Mouse (Mus musculus) left cerebral cortex, postnatal 14 days (tissue): ENCODE results near the gene Dll1. TPM values are rescaled to one million over a fixed set of nuclear protein-coding genes. Genes with fewer than 3 reads are reported as not detected.
A peak's percentile ranks its signal among the peaks of the same experiment; 100 is the strongest.

ENCODE experiments used
- DNase-seq, 2 experiments: peaks; one replicate each; pipeline ENCODE4 v3.0.0; 2021 to 2022; ENCODE audit warnings: low spot score in 2 of 2, mixed read lengths in 1 of 2
- intact Hi-C: fragments of 180-260 bp; cut with DNase I; formaldehyde crosslinking; loops from one replicate; pipeline ENCODE4 v1.15.1; 2025
- long read RNA-seq, 2 experiments: library from polyadenylated mRNA; stranded (forward); transcript quantifications; one replicate each; pipeline ENCODE4 v2.0.0; 2021
- total RNA-seq, 2 experiments: library from RNA; stranded (reverse); gene quantifications; 2 replicates each; pipeline ENCODE4 v1.2.3; 2021

Dll1 gene
- 1 to 10 TPM; 8.2 to 9.0 TPM for total RNA-seq
- long read RNA-seq, experiment 1, transcript Dll1-201 (11 exons, 3,581 nt): major isoform, 6 of 12 reads
- long read RNA-seq, experiment 1, partial matches to known transcripts: 3 of 12 reads
- long read RNA-seq, experiment 1, other reads (novel, unspliced or antisense): 3 of 12 reads
- long read RNA-seq, experiment 2, transcript Dll1-201 (11 exons, 3,581 nt): major isoform, 6 of 9 reads
- long read RNA-seq, experiment 2, partial matches to known transcripts: 2 of 9 reads
- long read RNA-seq, experiment 2, other reads (novel, unspliced or antisense): 1 of 9 reads

DNA sequence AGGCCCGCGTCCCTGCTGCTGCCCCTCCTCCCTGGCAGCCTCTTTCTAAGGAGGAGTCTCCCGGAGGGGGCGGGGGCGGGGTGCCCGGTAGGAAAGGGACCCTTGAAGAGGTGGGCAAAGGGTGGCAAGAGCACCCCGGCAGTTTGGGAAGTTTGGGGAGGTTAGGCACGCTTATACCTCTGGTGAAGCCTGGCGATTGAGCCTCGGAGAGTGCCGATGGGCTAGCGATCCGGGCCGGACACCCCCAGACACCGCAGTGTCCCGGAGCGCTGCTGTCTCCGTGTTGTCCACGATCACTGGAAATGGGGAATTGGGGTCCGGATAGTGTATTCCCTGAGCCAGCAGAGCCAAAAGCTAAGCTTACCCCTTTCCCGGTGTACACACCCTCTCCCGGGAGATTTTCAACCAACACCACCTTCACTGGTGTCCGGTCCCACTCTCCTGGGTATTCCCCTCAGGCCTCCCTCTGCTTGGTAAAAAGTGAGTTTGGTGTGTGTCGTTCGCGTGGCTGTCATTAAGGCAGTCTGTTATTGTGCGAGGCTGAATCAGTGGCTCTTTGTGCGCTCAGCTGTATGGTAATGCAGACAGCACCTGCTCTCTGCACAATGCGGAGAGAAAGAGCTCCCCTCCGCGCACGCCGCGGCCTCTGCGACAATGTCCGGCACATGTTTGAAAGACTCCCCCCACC, at the start of gene Dll1:
Dll1 (minus strand) TSS at position 379 of the 688 bp plus-strand sequence.
- intact Hi-C loops: loop anchor here (1.0 to 5.0 kb wide), 4 partner anchors 91 to 311 kb away; no protein-coding TSS in a partner anchor
- peak; percentile 39 to 44 for DNase-seq

DNA sequence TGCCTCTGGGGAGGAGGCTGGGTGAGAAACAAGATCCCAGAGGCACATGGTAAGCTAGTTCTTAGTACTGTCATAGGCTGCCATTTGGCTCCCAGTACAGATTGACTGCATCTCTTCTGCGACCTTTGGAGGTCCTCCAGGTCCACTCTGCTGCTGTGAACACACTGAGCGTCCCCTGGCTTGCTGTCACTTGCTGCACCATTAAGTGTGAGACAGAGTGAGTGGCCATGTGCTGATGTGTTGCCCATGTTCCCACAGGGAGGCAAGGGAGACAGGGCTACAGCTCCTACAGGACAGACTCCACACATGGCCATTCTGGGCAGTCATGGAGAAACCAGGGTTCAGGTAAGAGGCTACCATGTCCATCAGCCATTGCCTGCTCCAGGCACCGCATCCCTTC, 49.3 kb upstream of the Dll1 start:
- no peak for DNase-seq
- intact Hi-C loops: no loop called here

DNA sequence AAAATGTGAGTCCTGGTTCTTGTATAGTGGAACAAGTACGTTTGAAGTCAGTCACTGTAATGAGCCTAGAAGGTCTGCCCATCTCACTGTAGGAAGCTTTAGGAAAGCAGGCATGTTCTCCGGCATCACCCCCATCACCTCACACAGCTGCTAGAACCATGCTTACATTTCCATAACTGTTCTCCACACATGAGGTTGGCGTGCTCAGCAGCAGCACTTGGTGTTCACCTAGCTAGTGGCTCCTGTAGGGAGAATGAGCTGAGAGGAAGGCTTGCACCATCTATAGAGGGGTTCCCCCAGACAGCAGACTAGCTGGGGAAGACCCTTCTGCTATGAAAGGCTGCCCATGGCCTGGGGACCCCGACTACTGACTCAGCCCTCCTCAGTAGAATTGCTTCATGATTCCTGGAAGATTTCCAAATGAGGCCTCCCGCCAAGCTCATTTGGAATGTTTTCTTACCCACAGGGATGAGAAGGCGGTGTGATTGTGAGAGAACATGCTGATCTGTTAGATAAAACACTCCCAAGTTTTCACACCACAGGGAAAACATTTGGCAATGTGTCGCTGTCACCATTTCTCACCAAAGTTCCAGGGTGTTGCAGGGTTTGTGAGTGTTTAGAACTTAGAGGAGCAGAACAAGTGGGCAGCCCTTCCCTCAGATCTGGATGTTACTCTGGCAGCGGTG, 46.6 kb upstream of the Dll1 start:
- DNase-seq: peak; percentile 67 to 87
- intact Hi-C loops: no loop called here

DNA sequence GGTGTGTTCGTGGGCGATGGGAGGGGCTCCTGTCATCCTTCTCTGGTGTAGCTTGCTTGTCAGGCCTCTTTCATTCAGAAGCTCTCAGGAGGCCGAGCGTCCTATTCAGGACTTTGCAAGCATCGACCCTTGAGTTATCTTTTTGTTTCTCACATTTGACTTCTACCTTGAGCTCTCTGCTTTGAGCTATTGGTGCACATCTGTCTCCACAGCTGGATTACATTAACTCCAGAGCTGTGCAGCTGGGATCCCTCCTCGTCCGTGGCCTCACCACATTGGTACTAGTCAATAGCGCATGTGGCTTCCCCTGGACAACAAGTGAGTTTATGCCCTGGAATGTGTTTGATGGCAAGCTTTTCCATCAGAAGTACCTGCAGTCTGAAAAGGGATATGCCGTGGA, 46.0 kb upstream of the Dll1 start:
- intact Hi-C loops: no loop called here
- no peak for DNase-seq

DNA sequence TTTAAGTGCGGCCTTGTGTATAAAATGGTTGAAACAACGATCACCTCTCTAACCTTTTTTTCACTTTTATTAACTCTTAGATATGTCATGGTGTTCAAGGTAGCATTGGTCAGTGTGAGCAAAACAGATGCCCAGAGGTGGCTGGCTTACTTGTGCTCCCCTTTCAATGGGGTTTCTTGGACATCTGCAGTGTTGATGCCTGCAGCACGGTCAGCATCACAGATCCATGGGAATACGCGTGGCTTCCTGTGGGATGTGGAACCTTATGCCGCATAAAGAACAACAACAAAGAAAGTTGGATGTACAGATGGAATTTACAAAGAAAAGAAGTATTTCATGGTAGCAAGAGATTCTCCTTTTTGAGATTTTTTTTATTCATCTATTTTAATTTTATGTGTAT, 44.8 kb upstream of the Dll1 start:
- DNase-seq: no peak
- intact Hi-C loops: no loop called here

DNA sequence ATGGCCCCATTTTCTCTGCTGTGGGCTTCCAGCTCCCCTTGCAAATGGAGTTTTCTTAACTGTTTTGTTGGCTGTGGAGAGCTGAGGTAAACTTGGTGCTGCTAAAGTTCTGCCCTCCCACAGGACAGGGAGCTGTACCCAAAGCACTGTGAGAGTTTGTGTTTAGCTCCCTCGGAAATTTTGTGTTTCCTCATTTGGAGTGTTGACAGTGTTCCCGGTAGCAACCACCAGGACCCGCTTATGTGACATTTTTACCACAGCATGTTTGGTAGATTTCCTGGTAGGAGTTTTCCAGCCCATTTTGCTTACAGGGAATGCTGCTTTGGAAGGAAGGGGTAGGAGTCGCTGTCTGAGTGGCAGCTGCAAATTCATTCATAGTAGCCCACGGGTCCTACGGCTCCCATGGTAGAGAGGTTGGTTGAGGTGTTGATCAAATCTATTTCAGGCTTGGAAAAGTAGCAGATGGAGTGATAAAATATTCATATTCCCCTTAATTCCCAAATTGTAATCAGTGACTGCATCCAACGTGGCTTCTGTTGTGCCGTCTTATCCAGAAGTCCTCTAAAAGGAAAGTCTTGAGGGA, 43.4 kb upstream of the Dll1 start:
- intact Hi-C loops: no loop called here
- peak in 1 of 2 experiments; percentile 21 for DNase-seq

DNA sequence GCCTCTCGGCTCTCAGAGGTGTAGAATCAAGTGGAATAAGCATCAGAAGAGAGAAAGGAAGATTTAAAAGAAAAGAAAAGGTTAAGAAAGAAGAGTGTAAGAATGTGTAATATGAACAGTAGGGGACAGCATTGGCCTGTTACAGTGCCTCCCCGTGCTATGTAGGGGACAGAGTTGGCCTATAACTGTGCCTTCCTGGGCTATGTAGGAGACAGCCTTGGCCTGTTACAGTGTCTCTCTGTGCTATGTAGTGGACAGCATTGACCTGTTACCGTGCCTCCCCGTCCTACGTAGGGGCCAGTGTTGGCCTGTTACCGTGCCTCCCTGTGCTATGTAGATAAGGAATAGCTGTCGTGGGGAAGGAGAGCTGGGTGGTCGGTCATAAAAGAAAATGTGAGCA, 42.9 kb upstream of the Dll1 start:
- intact Hi-C loops: no loop called here
- DNase-seq: no peak

DNA sequence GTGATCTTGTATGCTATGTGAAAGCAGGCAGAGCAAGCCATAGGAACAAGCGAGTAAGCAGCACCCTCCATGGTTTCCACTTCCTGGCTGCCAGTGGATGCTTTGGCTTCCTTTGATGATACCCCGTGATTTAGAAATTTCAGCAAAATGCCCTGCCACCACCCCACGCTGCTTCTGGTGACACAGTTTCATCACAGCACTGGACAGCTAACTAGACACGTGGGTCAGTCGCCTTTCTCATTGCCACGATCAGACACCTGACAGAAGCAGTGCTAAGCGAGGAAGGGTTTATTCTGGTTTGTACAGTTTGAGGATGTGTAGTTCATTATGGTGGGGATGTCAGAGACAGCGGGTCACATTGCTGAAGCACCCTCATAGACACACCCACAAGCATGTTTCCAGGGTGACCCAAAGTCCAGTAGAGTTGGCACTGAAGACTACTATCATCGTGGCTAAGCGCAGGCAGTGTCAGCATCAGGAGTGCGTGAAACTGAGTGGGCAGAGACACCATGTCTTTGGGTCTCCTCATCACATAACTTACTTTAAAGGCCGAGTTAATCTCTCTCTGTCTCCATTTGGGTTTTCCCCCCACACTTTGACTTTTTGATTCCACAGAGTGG, 40.0 kb upstream of the Dll1 start:
- intact Hi-C loops: no loop called here
- DNase-seq: no peak

DNA sequence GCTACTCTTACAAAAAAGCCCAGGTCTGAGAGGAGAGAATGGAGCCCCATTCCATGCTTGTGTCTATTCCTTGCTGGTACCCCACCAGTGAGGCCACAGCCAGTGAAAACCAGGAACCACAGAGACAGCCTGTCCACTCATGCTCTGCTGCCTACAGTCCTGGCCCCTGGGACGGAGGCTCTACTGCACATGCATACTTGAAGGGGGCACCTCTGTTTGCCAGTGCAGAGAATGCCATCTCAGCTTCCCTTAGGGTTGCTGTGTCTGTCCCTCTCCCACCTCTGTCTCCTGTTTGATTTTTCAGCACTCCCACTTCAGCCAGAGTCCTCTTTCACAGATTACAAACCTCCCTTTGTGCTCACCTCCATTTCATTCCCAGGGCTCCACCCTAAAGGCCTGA, 34.2 kb upstream of the Dll1 start:
- DNase-seq: no peak
- intact Hi-C loops: no loop called here

DNA sequence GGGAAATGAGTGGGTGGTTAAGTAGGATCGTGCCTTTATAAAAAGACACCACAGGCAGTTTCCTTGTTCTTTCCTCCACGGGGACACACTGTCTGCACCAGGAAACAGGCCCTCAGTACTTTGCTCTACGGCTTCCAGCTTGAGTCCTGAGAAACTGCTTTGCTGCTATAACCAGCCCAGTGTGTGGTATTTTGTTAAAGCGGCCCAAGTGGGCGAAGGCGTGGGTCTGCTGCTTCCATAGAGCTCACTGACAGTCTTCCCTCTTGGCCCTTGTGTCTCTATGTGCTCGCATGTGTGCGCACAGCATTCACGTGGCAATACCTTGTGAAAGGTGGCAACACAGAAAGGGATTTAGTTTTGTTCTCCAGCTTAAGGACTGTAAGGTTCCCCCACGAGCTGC, 32.6 kb upstream of the Dll1 start:
- peak; percentile 24 to 41 for DNase-seq
- intact Hi-C loops: no loop called here

DNA sequence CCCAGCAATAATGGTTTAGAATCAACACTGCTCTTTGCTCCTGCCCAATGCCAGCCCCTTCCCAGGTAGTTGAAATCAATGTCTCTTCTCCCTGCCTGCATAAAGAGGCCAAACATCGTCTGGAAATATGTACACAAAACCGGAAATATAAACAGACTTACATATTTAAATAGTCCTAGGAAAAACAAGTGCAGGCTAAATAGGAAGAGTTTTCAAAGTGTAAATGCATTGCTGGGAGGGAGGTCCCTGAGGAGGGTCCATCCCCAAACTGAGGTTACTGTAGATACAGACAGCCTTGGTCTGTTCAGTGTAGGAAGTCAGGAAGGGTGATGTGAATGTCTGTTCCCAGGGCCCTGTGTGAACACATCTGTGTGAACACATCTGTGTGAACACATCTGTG, 29.9 kb upstream of the Dll1 start:
- intact Hi-C loops: no loop called here
- no peak for DNase-seq

DNA sequence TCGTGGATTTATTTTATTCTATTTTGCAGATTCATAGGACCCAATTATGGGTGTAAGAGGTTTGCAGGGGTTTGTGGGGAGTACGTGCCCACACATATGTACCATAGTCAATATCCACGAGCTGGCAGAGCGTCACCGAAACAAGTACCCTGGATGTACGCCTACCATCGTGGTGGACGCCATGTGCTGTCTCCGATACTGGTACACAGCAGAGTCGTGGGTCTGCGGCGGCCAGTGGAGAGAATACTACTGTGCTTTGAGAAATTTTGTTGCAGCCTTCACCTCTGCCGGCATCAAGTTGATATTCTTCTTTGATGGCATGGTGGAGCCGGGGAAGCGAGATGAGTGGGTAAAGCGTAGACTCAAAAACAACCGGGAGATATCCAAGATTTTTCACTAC, 25.0 kb upstream of the Dll1 start:
- intact Hi-C loops: no loop called here
- no peak for DNase-seq

DNA sequence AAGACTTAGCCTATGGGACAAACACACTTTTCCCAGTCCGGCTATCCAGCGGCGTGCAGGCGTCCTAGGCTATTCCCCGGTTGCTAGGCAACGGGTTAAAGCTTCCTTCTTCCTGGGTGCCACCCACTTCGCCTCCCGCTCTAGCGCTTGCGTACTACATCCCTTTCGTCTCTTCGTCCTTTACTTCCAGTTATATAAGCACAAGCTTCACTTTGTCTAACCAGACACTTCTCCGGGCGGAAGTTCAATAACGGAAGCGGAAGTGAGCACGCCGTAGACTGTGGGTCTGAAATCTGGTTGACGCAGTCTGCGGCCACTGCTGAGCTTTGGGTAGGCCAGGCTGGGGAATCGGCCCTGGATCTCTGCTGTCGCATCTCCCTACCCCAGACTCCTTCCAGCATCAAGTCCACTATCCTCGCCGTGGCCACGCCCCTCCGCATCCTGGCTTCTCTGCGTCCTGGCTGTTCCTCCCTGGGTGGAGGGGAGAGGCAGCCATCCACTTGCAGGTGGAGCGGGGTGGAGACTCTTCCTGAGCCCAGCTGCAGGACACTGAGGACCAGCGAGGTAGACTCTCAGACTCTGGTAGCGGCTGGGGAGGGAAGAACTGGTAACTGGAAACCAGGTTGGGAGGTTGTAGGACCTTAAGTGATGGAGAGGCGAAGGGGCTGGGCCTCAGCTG, 19.5 kb upstream of the Dll1 start, which contains the start of gene Fam120b:
Fam120b (plus strand) TSS at position 206 of the 679 bp plus-strand sequence.
- peak; percentile 92 to 94 for DNase-seq
- intact Hi-C loops: no loop called here

DNA sequence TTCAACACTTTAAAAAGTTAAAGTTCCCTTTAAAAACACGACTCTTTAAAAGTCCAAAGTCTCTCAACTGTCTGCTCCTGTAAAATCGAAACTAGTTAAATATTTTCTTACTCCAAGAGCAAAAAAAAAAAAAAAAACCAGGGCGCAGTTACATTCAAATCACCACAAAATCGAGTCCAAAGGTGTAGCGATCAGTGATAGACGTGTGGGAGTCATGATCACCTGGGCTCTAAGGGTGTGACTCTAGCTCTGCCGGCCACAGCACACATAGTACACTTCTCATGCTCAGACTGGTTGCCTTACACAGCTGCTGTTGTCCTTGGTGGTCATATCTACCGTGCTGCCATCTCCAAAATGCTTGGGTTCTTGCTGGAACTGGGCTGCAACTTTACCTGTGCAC, 12.7 kb upstream of the Dll1 start:
- intact Hi-C loops: no loop called here
- no peak for DNase-seq

DNA sequence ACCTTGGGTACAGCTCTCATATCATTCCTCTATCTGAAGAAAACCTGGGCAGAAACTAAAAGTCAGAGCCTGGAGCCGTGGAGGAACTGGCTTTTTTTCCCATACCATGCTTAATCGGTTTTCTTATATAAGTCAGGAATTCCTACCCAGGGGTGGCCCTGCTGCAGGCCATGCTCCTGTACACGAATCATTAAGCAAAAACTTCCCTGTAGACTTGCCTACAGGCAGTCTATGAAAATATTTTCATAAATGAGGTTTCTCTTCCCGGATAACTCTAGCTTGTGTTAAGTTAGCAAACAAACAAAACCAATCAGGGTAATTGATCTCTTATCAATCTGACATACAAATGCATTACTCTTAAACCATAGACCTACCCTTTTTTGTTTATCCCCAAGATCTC, 12.2 kb upstream of the Dll1 start:
- intact Hi-C loops: no loop called here
- no peak for DNase-seq

DNA sequence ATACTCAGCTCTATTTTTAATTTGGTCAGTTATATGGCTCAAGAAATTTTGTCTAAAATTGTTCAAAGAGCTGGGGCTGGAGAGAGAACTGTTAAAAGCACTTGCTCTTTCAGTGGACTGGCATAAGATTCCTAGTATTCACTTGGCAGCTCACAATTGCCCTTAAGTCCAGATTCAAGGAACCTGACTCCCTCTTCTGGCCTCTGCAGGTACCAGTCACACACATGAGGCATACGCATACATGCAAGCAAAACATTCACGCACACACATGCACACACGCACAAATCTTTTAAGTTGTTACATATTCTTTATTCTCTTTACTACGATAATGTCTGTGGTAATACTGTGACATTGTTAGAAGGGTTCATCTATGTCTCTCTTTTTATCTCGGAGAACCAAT, 6.7 kb upstream of the Dll1 start:
- no peak for DNase-seq
- intact Hi-C loops: no loop called here

DNA sequence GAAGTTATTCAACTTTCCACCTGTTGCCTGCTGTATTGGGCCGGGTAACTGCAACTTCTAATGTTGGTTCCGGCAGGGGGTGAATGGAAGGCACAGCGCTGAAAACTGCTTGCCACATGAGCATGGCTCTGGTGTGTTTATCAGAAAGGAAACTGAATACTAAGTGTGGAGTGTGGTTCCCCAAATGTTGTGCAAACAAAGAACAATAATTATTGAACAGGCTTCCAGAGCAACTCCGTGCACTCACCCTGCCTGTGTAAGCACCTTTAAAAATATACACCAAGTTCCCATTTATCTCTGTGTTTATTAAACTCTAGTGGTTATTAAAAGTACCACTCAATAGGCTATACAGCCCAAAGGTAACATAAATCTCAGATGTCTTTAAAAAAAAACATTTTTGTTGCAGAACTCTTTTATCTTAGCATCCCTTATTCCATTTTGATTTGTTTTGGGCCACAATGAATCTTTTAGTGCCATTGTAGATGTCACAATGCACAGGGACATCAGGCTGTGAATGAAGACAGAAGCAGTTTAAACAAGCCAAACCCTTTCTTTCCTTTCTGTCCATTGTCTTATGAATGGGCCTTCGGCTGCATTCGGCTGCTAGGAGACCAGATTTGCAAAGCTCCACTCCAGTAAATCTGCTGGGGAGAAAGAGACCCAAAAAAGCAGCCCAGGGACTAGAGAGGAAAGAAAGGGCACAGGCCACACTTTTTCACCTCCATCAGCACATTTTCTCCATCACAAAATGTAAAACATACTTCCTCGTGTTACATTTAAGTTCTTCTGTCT, 5.4 kb upstream of the Dll1 start:
- intact Hi-C loops: no loop called here
- DNase-seq: no peak

DNA sequence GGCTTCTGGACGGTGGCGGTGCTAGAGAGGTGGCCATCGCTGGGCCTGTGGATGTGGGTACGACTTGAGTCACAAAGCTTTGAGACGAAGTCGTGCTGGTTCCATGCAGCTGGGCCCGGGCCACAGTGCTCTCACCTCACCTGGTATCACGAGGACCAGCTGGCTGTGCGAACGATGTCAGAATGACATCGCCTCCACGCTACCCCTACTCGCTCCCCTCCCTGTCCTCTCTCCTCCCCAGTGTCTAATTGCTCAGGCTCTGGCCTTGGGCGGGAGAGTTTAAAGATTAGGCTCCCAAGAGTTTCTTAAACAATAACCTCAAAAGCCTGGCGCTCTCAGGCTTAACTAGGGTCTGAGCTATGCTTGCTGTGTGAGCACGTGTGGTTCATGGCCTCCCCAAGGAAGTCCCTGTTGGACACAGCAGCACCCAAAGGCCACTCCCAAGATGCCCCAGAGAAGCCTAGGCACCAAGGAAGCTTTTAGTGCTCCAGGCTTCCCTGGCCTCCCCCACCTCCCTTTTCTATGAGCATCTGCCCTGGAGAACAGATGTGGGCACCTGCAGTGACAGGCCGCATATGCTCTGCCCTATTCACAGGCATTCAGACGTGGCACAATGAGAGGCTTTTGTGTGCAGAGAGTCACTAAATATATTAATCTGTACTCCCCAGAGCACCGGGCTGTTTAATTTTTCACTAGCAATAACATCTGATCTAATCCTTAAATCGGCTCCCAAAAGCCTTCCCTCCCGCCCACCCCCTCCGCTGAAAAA, 4.6 kb upstream of the Dll1 start:
- intact Hi-C loops: no loop called here
- DNase-seq: no peak
